Mouse (Mus musculus) forebrain, embryonic 11.5 days (tissue): ENCODE measurements around the gene Fmnl2. TPM values are rescaled to one million over a fixed set of nuclear protein-coding genes. Genes with fewer than 3 reads are reported as not detected.

ENCODE experiments used
- ATAC-seq: fragments of 200-750 bp; cut with Nextera tagmentation; replicated peaks from 2 replicates; pipeline ENCODE4 v1.8.0; 2017; ENCODE audit warnings: moderate TSS enrichment; ENCODE audit not compliant: low FRiP score
- DNase-seq: peaks from one replicate; pipeline ENCODE4 v3.0.0-alpha.2; 2017; ENCODE audit warnings: low spot score
- H3K27ac ChIP-seq: fragments of 300-500 bp; sonication (generic); 2 replicates; pipeline ENCODE4 v1.5.1; 2014; ENCODE audit warnings: low read depth, low read length
- H3K27me3 ChIP-seq: fragments of 300-500 bp; sonication (generic); 2 replicates; pipeline ENCODE4 v1.6.1; 2014; ENCODE audit warnings: mild to moderate bottlenecking, low read length, mixed read lengths; ENCODE audit not compliant: control insufficient read depth, insufficient read depth
- H3K36me3 ChIP-seq: fragments of 300-500 bp; sonication (generic); 2 replicates; pipeline ENCODE4 v1.6.1; 2014; ENCODE audit warnings: mild to moderate bottlenecking, low read length, moderate library complexity, mixed read lengths; ENCODE audit not compliant: control insufficient read depth, insufficient read depth
- H3K4me1 ChIP-seq: fragments of 300-500 bp; sonication (generic); replicated peaks from 2 replicates; pipeline ENCODE4 v1.6.1; 2014; ENCODE audit warnings: low read length, mixed read lengths; ENCODE audit not compliant: control insufficient read depth, insufficient read depth
- H3K4me2 ChIP-seq: fragments of 300-500 bp; sonication (generic); 2 replicates; pipeline ENCODE4 v1.6.1; 2014; ENCODE audit warnings: low read depth, mild to moderate bottlenecking, low read length, moderate library complexity, mixed read lengths; ENCODE audit not compliant: severe bottlenecking
- H3K4me3 ChIP-seq: fragments of 300-500 bp; sonication (generic); 2 replicates; pipeline ENCODE4 v1.5.1; 2014; ENCODE audit warnings: low read depth, low read length
- H3K9ac ChIP-seq: fragments of 300-500 bp; sonication (generic); 2 replicates; pipeline ENCODE4 v1.6.1; 2014; ENCODE audit warnings: low read length
- H3K9me3 ChIP-seq: fragments of 300-500 bp; sonication (generic); 2 replicates; pipeline ENCODE4 v1.6.1; 2016; ENCODE audit warnings: low read length, mixed read lengths; ENCODE audit not compliant: control insufficient read depth
- WGBS: fragments of 180-500 bp; shearing (Covaris S2); extraction: QIAGEN DNeasy Blood & Tissue Kit; methylation state at CpG from one replicate; pipeline ENCODE4 v1.1.7; 2014; 5-methylcytosine and 5-hydroxymethylcytosine counted together
- polyA plus RNA-seq: library from polyadenylated mRNA; unstranded; fragments of >200 nt; fragmentation: Nextera tagmentation; extraction: Ambion mirVana; gene quantifications from 2 replicates; pipeline ENCODE4 v1.2.1, GENCODE M21; 2014

The Fmnl2 gene
- polyA plus RNA-seq, 1 experiment from 2014 or later = 10.4 TPM

DNA sequence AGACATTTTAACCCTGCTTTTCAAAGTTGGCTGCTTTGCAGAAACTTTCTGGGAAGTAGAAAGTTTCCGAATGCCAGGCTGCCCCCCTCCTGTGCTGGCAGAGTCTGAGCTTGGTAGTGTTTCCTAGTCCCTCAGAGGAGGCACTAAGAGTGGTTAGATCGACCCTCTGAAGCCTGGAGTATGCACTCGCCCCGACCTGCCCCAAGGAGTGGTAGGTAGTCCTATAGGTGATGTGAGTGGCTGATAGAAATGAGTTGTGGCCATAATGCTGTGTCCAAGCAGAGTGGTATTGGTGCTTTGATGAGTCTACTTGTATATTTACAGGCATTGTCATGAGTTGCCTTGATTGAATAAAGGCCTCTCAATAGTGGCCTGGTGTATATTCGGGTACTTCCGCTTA, 116.4 kb downstream of the Fmnl2 start:
- Histone ChIP-seq H3K4me1 (0 out of 2 replicates have a peak, but pooled peaks cover 2% of the 10 kb centered on the region), H3K36me3 (no peaks in the 10 kb centered on the region), H3K4me3 (no peak overlapping the region), H3K9ac (no peak overlapping the region), H3K27ac (no peak overlapping the region), H3K9me3 (no peaks in the 10 kb centered on the region), H3K4me2 (no peak overlapping the region), H3K27me3 (no peaks in the 10 kb centered on the region)
- WGBS = 88% methylated on average over 6 of the region's 6 CpGs
- DNase-seq (no peak), ATAC-seq (no peak)

DNA sequence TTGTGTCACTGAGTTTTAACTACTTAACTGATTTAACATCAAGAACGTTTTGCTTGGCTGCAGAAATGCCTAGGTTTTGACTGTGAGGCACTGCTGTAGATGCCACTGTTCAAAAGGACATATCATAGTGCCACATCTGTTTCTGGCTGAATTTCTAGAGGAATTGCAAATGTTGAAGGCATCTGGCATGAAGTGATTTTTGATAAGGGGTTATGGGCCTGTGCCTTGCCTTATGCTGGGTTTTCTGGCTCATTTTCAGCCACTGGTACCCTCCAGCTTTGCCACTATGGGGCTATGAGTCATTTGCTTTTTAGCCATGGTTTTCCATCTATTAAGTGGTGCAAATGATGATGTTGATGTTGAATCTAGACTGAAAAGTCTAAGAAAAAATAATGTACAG, 117.1 kb downstream of the Fmnl2 start:
- H3K9me3 ChIP-seq = no peaks in the 10 kb centered on the region
- no peak overlapping the region for H3K4me2 ChIP-seq
- H3K4me1 ChIP-seq = 0 out of 2 replicates have a peak, but pooled peaks cover 2% of the 10 kb centered on the region
- no peak for DNase-seq
- no peaks in the 10 kb centered on the region for H3K36me3 ChIP-seq
- H3K4me3 ChIP-seq = no peak overlapping the region
- no peak overlapping the region for H3K9ac ChIP-seq
- 83% methylated on average over 1 of the region's 1 CpGs for WGBS
- no peak overlapping the region for H3K27ac ChIP-seq
- no peaks in the 10 kb centered on the region for H3K27me3 ChIP-seq
- ATAC-seq = no peak

DNA sequence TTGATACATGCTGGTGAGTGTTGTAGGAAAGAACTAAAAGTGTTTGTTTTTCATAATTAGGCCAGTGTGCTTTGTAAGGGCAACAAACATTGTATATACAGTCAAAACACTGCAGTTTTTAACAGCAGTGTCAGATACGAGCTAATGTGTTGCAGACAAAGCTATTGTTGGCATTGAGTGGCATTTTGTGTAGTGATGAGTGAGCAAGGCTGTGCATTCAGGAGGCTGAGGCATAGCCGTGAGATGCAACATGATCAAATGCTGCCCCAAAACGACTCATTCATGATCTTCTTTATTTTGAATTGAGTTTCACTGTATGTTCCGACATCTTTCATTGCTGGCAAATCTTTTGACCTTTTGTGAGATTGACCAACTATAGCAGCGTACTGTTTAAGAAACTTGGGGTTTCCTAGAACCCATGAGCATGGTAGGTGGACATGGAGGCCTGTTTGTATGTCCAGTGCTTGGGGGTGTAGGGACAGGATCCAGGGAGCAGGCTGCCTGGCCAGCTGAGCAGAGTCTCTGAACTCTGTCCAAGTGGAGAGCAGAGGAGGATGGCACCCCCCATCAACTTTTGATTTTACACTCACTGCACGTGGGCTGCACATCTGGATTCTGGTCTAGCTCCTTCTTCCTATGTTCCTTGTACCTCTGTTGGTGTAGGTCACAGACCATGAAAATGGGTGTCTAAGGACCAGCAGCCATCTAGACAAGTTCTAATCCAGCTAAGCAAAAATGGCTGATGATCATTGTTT, 120.4 kb downstream of the Fmnl2 start:
- WGBS = 81% methylated on average over 6 of the region's 6 CpGs
- 0 out of 2 replicates have a peak, but pooled peaks cover 2% of the 10 kb centered on the region for H3K4me1 ChIP-seq
- no peaks in the 10 kb centered on the region for H3K27me3 ChIP-seq
- ATAC-seq (no peak), DNase-seq (no peak)
- no peak overlapping the region for H3K4me3 ChIP-seq
- no peak overlapping the region for H3K9ac ChIP-seq
- H3K9me3 ChIP-seq = no peaks in the 10 kb centered on the region
- no peak overlapping the region for H3K4me2 ChIP-seq
- H3K36me3 ChIP-seq = no peaks in the 10 kb centered on the region
- no peak overlapping the region for H3K27ac ChIP-seq

DNA sequence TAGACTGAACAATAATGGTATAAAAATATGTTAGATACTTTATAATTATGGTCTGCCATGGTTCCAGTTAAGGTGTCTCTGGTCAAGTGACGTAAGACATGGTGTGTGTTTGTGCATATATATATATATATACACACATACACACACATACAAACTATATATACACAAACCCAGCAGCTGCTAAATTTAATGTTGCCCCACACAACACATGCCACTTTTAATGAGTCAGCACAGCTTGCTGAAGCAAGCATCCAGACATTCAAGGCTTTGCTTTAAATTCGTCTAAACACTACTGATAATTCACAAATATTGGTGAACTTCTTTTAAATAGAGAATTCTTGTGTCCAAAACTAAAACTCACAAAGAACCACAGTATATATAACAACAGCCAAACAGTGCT, 121.1 kb downstream of the Fmnl2 start:
- no peak for DNase-seq
- Histone ChIP-seq H3K36me3 (no peaks in the 10 kb centered on the region), H3K4me2 (no peak overlapping the region), H3K4me3 (no peak overlapping the region), H3K9me3 (no peaks in the 10 kb centered on the region), H3K27ac (no peak overlapping the region), H3K9ac (no peak overlapping the region), H3K27me3 (no peaks in the 10 kb centered on the region), H3K4me1 (0 out of 2 replicates have a peak, but pooled peaks cover 2% of the 10 kb centered on the region)
- no peak for ATAC-seq
- 91% methylated on average over 2 of the region's 2 CpGs for WGBS

GRCm38 (mm10) chr2:52979280-52979763, 121.7 kb downstream of the Fmnl2 start:
- Histone ChIP-seq H3K4me2 (no peak overlapping the region), H3K27me3 (no peaks in the 10 kb centered on the region), H3K36me3 (no peaks in the 10 kb centered on the region), H3K9me3 (no peaks in the 10 kb centered on the region), H3K4me1 (0 out of 2 replicates have a peak, but pooled peaks cover 2% of the 10 kb centered on the region), H3K4me3 (no peak overlapping the region), H3K27ac (no peak overlapping the region), H3K9ac (no peak overlapping the region)
- DNase-seq = no peak
- no peak for ATAC-seq
- 75% methylated on average over 4 of the region's 4 CpGs for WGBS

- no peaks in the 10 kb centered on the region for H3K9me3 ChIP-seq
- no peak overlapping the region for H3K4me2 ChIP-seq
- no peak overlapping the region for H3K4me3 ChIP-seq
- no peak overlapping the region for H3K27ac ChIP-seq
- H3K36me3 ChIP-seq = no peaks in the 10 kb centered on the region
- no peak for DNase-seq
- H3K27me3 ChIP-seq = no peaks in the 10 kb centered on the region
- H3K9ac ChIP-seq = no peak overlapping the region
- WGBS = 91% methylated on average over 7 of the region's 7 CpGs
- H3K4me1 ChIP-seq = 0 out of 2 replicates have a peak, but pooled peaks cover 4% of the 10 kb centered on the region
- ATAC-seq = no peak
Measured at GRCm38 (mm10) chr2:52981126-52981525, 123.5 kb downstream of the Fmnl2 start.

DNA sequence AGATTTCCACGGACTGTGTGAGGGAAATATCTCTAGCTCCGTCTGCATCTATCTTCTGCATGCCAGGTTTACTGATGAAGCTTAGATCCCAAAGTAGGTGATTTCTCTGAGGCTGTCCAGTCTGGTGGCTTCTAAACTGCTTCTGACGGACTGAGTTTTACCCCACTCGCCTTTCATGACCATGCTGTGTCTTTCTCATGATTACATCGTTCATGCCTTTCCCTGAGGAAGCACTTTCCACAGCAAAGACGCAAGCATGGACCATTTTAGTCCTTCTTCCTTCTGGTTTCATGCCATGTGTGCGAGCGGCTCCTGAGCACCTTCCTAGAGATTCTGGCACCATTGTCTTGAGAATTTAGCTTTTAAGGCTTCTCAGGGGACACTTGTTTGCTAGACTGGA, 123.9 kb downstream of the Fmnl2 start:
- Histone ChIP-seq H3K36me3 (no peaks in the 10 kb centered on the region), H3K9me3 (no peaks in the 10 kb centered on the region), H3K27me3 (no peaks in the 10 kb centered on the region), H3K4me3 (no peak overlapping the region), H3K4me2 (no peak overlapping the region), H3K27ac (no peak overlapping the region), H3K9ac (no peak overlapping the region), H3K4me1 (0 out of 2 replicates have a peak, but pooled peaks cover 4% of the 10 kb centered on the region)
- no peak for DNase-seq
- ATAC-seq = no peak
- WGBS = 94% methylated on average over 8 of the region's 8 CpGs

DNA sequence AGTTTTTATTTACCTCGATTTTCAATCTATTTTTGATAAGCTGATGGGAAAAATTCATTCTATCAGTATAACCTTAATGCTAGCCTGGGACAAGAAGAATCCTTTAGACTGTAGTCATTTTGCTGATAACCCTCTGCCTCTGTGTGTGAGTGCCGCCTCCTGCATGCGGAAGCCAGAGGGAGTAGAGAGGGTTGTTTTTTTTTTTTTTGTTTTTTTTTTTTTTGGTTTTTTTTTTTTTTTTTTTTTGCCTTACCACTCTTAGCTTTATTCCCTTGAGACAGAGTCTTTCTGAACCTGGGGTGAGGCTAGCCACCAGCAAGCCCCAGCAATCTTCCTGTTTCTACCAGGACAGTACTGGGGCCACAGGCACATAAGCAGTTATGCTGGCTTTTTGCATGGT, 124.8 kb downstream of the Fmnl2 start:
- ATAC-seq (no peak), DNase-seq (no peak)
- Histone ChIP-seq H3K27ac (no peak overlapping the region), H3K4me1 (0 out of 2 replicates have a peak, but pooled peaks cover 3% of the 10 kb centered on the region), H3K27me3 (no peaks in the 10 kb centered on the region), H3K4me3 (no peak overlapping the region), H3K9ac (no peak overlapping the region), H3K4me2 (no peak overlapping the region), H3K36me3 (no peaks in the 10 kb centered on the region), H3K9me3 (no peaks in the 10 kb centered on the region)
- WGBS = 97% methylated on average over 3 of the region's 3 CpGs

- Histone ChIP-seq H3K27ac (no peak overlapping the region), H3K4me3 (no peak overlapping the region), H3K9me3 (no peaks in the 10 kb centered on the region), H3K9ac (no peak overlapping the region), H3K4me1 (0 out of 2 replicates have a peak, but pooled peaks cover 4% of the 10 kb centered on the region), H3K36me3 (no peaks in the 10 kb centered on the region), H3K27me3 (no peaks in the 10 kb centered on the region), H3K4me2 (no peak overlapping the region)
- DNase-seq (no peak), ATAC-seq (no peak)
- 89% methylated on average over 1 of the region's 1 CpGs for WGBS
Measured at GRCm38 (mm10) chr2:52984556-52984955, 126.9 kb downstream of the Fmnl2 start.
